Mouse (Mus musculus) MEL (cell line): ENCODE measurements around the gene Zfp3. TPM values are rescaled to one million over a fixed set of nuclear protein-coding genes. Genes with fewer than 3 reads are reported as not detected.

ENCODE experiments used
- DNase-seq: peaks from one replicate; pipeline ENCODE4 v3.0.0; 2011; ENCODE audit warnings: low read depth, low spot score
- H3K27ac ChIP-seq: 2 replicates; pipeline ENCODE4 v1.5.1; 2012; ENCODE audit warnings: low read depth, mild to moderate bottlenecking, control low read depth, low read length, moderate library complexity; ENCODE audit not compliant: control insufficient read depth
- H3K27me3 ChIP-seq, 2 experiments: fragments of 150-350 bp in 1 of 2; sonication (generic) in 1 of 2; 2 replicates each; pipeline ENCODE4 v1.6.1; 2012; ENCODE audit warnings: low read length in 2 of 2, mild to moderate bottlenecking in 2 of 2, improper control_type of control experiment in 1 of 2, moderate library complexity in 1 of 2; ENCODE audit not compliant: insufficient read depth in 2 of 2, control insufficient read depth in 1 of 2
- H3K36me3 ChIP-seq, 2 experiments: 2 replicates each; pipeline ENCODE4 v1.6.1; 2012 to 2014; ENCODE audit warnings: low read length in 2 of 2, improper control_type of control experiment in 1 of 2, inconsistent platforms in 1 of 2, mild to moderate bottlenecking in 1 of 2; ENCODE audit not compliant: insufficient read depth in 2 of 2, control insufficient read depth in 1 of 2
- H3K4me1 ChIP-seq, 2 experiments: fragments of 150-350 bp in 1 of 2; sonication (generic) in 1 of 2; 2 replicates each; pipeline ENCODE4 v1.6.1; 2012; ENCODE audit warnings: low read length in 2 of 2, improper control_type of control experiment in 1 of 2, mild to moderate bottlenecking in 1 of 2; ENCODE audit not compliant: insufficient read depth in 2 of 2, control insufficient read depth in 1 of 2
- H3K4me3 ChIP-seq, 2 experiments: fragments of 150-350 bp in 1 of 2; sonication (generic) in 1 of 2; 2 replicates each; pipeline ENCODE4 v1.5.1; 2012; ENCODE audit warnings: low read depth in 2 of 2, low read length in 2 of 2, mild to moderate bottlenecking in 2 of 2, moderate library complexity in 2 of 2, control low read depth in 1 of 2, improper control_type of control experiment in 1 of 2; ENCODE audit not compliant: control insufficient read depth in 1 of 2, insufficient read depth in 1 of 2
- H3K79me2 ChIP-seq: 2 replicates; pipeline ENCODE4 v1.6.1; 2012; ENCODE audit warnings: mild to moderate bottlenecking, low read length, moderate library complexity; ENCODE audit not compliant: control insufficient read depth, poor library complexity, insufficient read depth
- H3K9ac ChIP-seq: 2 replicates; pipeline ENCODE4 v1.6.1; 2012; ENCODE audit warnings: low read depth, mild to moderate bottlenecking, control low read depth, low read length, moderate library complexity; ENCODE audit not compliant: control insufficient read depth, poor library complexity, severe bottlenecking
- H3K9me3 ChIP-seq: fragments of 150-350 bp; sonication (generic); replicated peaks from 2 replicates; pipeline ENCODE4 v1.6.1; 2012; ENCODE audit warnings: mild to moderate bottlenecking, low read length, improper control_type of control experiment, moderate library complexity; ENCODE audit not compliant: insufficient read depth
- BHLHE40 ChIP-seq: IDR thresholded peaks from 2 replicates; pipeline ENCODE4 v1.6.1; 2012; ENCODE audit warnings: low read depth, mild to moderate bottlenecking, inconsistent platforms, low read length, improper control_type of control experiment, borderline replicate concordance
- CHD1 ChIP-seq: IDR thresholded peaks from 2 replicates; pipeline ENCODE4 v1.6.1; 2012; ENCODE audit warnings: low read depth, mild to moderate bottlenecking, inconsistent platforms, low read length, improper control_type of control experiment
- CHD2 ChIP-seq: IDR thresholded peaks from 2 replicates; pipeline ENCODE4 v1.6.1; 2011; ENCODE audit warnings: low read length, improper control_type of control experiment
- CTCF ChIP-seq, 3 experiments: IDR thresholded peaks in 2 of 3; conservative IDR thresholded peaks in 1 of 3; 2 replicates each; pipeline ENCODE4 v1.5.1; 2011 to 2012; ENCODE audit warnings: low read length in 3 of 3, low read depth in 2 of 3, mild to moderate bottlenecking in 2 of 3, improper control_type of control experiment in 1 of 3, inconsistent platforms in 1 of 3, mixed read lengths in 1 of 3, moderate library complexity in 1 of 3; ENCODE audit not compliant: control insufficient read depth in 1 of 3, insufficient read depth in 1 of 3, poor library complexity in 1 of 3, severe bottlenecking in 1 of 3
- E2F4 ChIP-seq: IDR thresholded peaks from 2 replicates; pipeline ENCODE4 v1.6.1; 2011; ENCODE audit warnings: low read depth, low read length, improper control_type of control experiment, borderline replicate concordance
- ELF1 ChIP-seq: IDR thresholded peaks from 2 replicates; pipeline ENCODE4 v1.6.1; 2014; ENCODE audit warnings: low read depth, mild to moderate bottlenecking, inconsistent platforms, low read length, improper control_type of control experiment, moderate library complexity
- GABPA ChIP-seq: IDR thresholded peaks from 2 replicates; pipeline ENCODE4 v1.6.1; 2012; ENCODE audit warnings: low read depth, mild to moderate bottlenecking, inconsistent platforms, low read length, improper control_type of control experiment, moderate library complexity
- GATA1 ChIP-seq: IDR thresholded peaks from 2 replicates; pipeline ENCODE4 v1.6.1; 2011; ENCODE audit warnings: low read depth, low read length, improper control_type of control experiment
- JUND ChIP-seq: IDR thresholded peaks from 2 replicates; pipeline ENCODE4 v1.6.1; 2011; ENCODE audit warnings: low read depth, mild to moderate bottlenecking, improper control_type of control experiment, low read length
- MAX ChIP-seq: IDR thresholded peaks from 2 replicates; pipeline ENCODE4 v1.6.1; 2011; ENCODE audit warnings: low read length, improper control_type of control experiment
- MAZ ChIP-seq: IDR thresholded peaks from 2 replicates; pipeline ENCODE4 v1.6.1; 2012; ENCODE audit warnings: low read depth, mild to moderate bottlenecking, inconsistent platforms, low read length, improper control_type of control experiment
- MXI1 ChIP-seq: IDR thresholded peaks from 2 replicates; pipeline ENCODE4 v1.6.1; 2011; ENCODE audit warnings: mild to moderate bottlenecking, low read depth, low read length, improper control_type of control experiment
- MYB ChIP-seq: IDR thresholded peaks from 2 replicates; pipeline ENCODE4 v1.6.1; 2011; ENCODE audit warnings: mild to moderate bottlenecking, low read depth, low read length, improper control_type of control experiment
- MYC ChIP-seq: IDR thresholded peaks from 2 replicates; pipeline ENCODE4 v1.6.1; 2011; ENCODE audit warnings: low read depth, mild to moderate bottlenecking, low read length, improper control_type of control experiment, moderate library complexity
- NRF1 ChIP-seq: IDR thresholded peaks from 2 replicates; pipeline ENCODE4 v1.6.1; 2014; ENCODE audit warnings: low read depth, mild to moderate bottlenecking, inconsistent platforms, low read length, improper control_type of control experiment, moderate library complexity; ENCODE audit not compliant: poor library complexity, insufficient read depth, severe bottlenecking
- POLR2AphosphoS2 ChIP-seq: IDR thresholded peaks from 2 replicates; pipeline ENCODE4 v1.6.1; 2011; ENCODE audit warnings: low read length, improper control_type of control experiment
- RAD21 ChIP-seq: IDR thresholded peaks from 2 replicates; pipeline ENCODE4 v1.6.1; 2011; ENCODE audit warnings: mild to moderate bottlenecking, low read depth, low read length, improper control_type of control experiment
- USF1 ChIP-seq: IDR thresholded peaks from 2 replicates; pipeline ENCODE4 v1.6.1; 2014; ENCODE audit warnings: low read depth, mild to moderate bottlenecking, inconsistent platforms, low read length, improper control_type of control experiment, moderate library complexity
- USF2 ChIP-seq, 2 experiments: IDR thresholded peaks; 2 replicates each; pipeline ENCODE4 v1.6.1; 2011 to 2012; ENCODE audit warnings: improper control_type of control experiment in 2 of 2, low read length in 2 of 2, borderline replicate concordance in 1 of 2, inconsistent platforms in 1 of 2, low read depth in 1 of 2, mild to moderate bottlenecking in 1 of 2; ENCODE audit not compliant: insufficient read depth in 1 of 2
- ZC3H11A ChIP-seq: IDR thresholded peaks from 2 replicates; pipeline ENCODE4 v1.6.1; 2012; ENCODE audit warnings: low read depth, mild to moderate bottlenecking, inconsistent platforms, low read length, improper control_type of control experiment
- ZKSCAN1 ChIP-seq: IDR thresholded peaks from 2 replicates; pipeline ENCODE4 v1.6.1; 2012; ENCODE audit warnings: low read depth, mild to moderate bottlenecking, inconsistent platforms, low read length, improper control_type of control experiment, moderate library complexity
- ZNF384 ChIP-seq: IDR thresholded peaks from 2 replicates; pipeline ENCODE4 v1.6.1; 2012; ENCODE audit warnings: low read depth, mild to moderate bottlenecking, inconsistent platforms, low read length, improper control_type of control experiment
- polyA plus RNA-seq, 2 experiments: library from polyadenylated mRNA; stranded (reverse) in 1 of 2; unstranded in 1 of 2; fragments of >175 nt in 1 of 2; fragments of >200 nt in 1 of 2; gene quantifications; 2 replicates each; pipeline versions ENCODE4 v1.2.1 to v1.2.4; 2012; ENCODE audit warnings: low replicate concordance in 2 of 2, low read depth in 1 of 2; ENCODE audit not compliant: insufficient read length in 2 of 2, insufficient read depth in 1 of 2, missing spikeins in 1 of 2
- total RNA-seq: library from RNA; depleted of rRNA; stranded (reverse); fragments of 300-350 nt; gene quantifications from 2 replicates; pipeline ENCODE4 v1.2.3, GENCODE M21; 2012

Gene Zfp3
- total and polyA plus RNA-seq, 3 experiments = 1.5 to 1.9 TPM; not detected in 1

- no peak for DNase-seq
- Histone ChIP-seq H3K4me1 (no peaks in the 10 kb centered on the region), H3K9ac (no peak overlapping the region), H3K9me3 (no peaks in the 10 kb centered on the region), H3K27me3 (peaks cover 7 to 10% of the 10 kb centered on the region in 2 experiments), H3K27ac (no peak overlapping the region), H3K4me3 (no peak overlapping the region), H3K79me2 (no peaks in the 10 kb centered on the region), H3K36me3 (no peaks in the 10 kb centered on the region)
- TF ChIP-seq NRF1 (no peak), MAZ (no peak), USF1 (no peak), JUND (no peak), ZKSCAN1 (no peak), MYB (no peak), ELF1 (no peak), MAX (no peak), BHLHE40 (no peak), RAD21 (no peak)
Observed at GRCm38 (mm10) chr11:70804395-70804794, 40.4 kb downstream of the Zfp3 start.

GRCm38 (mm10) chr11:70805641-70806175, 41.7 kb downstream of the Zfp3 start:
- TF ChIP-seq GATA1 (no peak), ELF1 (no peak), ZKSCAN1 (no peak), CHD2 (no peak), E2F4 (no peak), USF2 (IDR thresholded peaks at IDR 0.05; ENCODE audit: borderline replicate concordance in 1 of 2, insufficient read depth in 1 of 2, low read depth in 1 of 2, low read length in 2 of 2) (no peak), NRF1 (no peak), MYB (no peak), MXI1 (no peak), GABPA (no peak), BHLHE40 (no peak), MYC (no peak), POLR2AphosphoS2 (no peak), CTCF (IDR thresholded peaks at IDR 0.05 in 2 of 3, conservative IDR thresholded peaks at IDR 0.05 in 1 of 3; ENCODE audit: control insufficient read depth in 1 of 3, insufficient read depth in 1 of 3, low read depth in 2 of 3, low read length in 3 of 3, poor library complexity in 1 of 3, severe bottlenecking in 1 of 3) (no peak), ZNF384 (no peak), CHD1 (no peak), ZC3H11A (no peak)
- peaks cover 9 to 12% of the 10 kb centered on the region in 2 experiments for H3K27me3 ChIP-seq
- H3K27ac ChIP-seq = no peak overlapping the region
- no peaks in the 10 kb centered on the region for H3K36me3 ChIP-seq
- no peaks in the 10 kb centered on the region for H3K9me3 ChIP-seq
- H3K4me3 ChIP-seq = no peak overlapping the region
- H3K79me2 ChIP-seq = no peaks in the 10 kb centered on the region
- no peak for DNase-seq
- no peak overlapping the region for H3K9ac ChIP-seq
- no peaks in the 10 kb centered on the region for H3K4me1 ChIP-seq
